Mouse (Mus musculus): ENCODE data around the gene Cox8b.
"Not testable (repeated sequence)": the region's sequence is repeated elsewhere in the genome, so short reads cannot be mapped to it uniquely, and the experiment has no call there.

The Cox8b gene

GRCm38 (mm10) chr7:140912846-140913482 is 12.7 kb upstream of the Cox8b start:
- no peak for DNase-seq

- no peak for DNase-seq
These were observed 12.0 kb upstream of the Cox8b start for GRCm38 (mm10) chr7:140912293-140912692.

GRCm38 (mm10) chr7:140908634-140909107 is 8.4 kb upstream of the Cox8b start:
- DNase-seq = peak; percentile 90

GRCm38 (mm10) chr7:140908181-140908580 is 7.9 kb upstream of the Cox8b start:
- DNase-seq = no peak

GRCm38 (mm10) chr7:140907697-140908096 is 7.5 kb upstream of the Cox8b start:
- no peak for DNase-seq

- DNase-seq = no peak
These were observed 6.9 kb upstream of the Cox8b start for GRCm38 (mm10) chr7:140907131-140907530.

- DNase-seq = no peak
These were observed 5.4 kb upstream of the Cox8b start for GRCm38 (mm10) chr7:140905642-140906081.

- DNase-seq = peak; percentile 77
These were observed 3.0 kb upstream of the Cox8b start for GRCm38 (mm10) chr7:140903212-140903611.

- no peak for DNase-seq
These were observed 2.0 kb upstream of the Cox8b start for GRCm38 (mm10) chr7:140902036-140902875.

GRCm38 (mm10) chr7:140899121-140899520 is 1.1 kb downstream of the Cox8b start:
- no peak for DNase-seq

- no peak for DNase-seq
These were observed 2.4 kb downstream of the Cox8b start for GRCm38 (mm10) chr7:140897863-140898262.

- no peak for DNase-seq
These were observed 5.6 kb downstream of the Cox8b start for GRCm38 (mm10) chr7:140894611-140895010.

GRCm38 (mm10) chr7:140894031-140894430 is 6.2 kb downstream of the Cox8b start:
- no peak for DNase-seq

GRCm38 (mm10) chr7:140890636-140891035 is 9.6 kb downstream of the Cox8b start:
- not testable (repeated sequence) for DNase-seq

GRCm38 (mm10) chr7:140882469-140882803 is 17.8 kb downstream of the Cox8b start:
- no peak for DNase-seq

GRCm38 (mm10) chr7:140881696-140882468 is 18.4 kb downstream of the Cox8b start, which contains the start of the genes Psmd13 and Sirt3:
TSS of gene Psmd13 (plus strand) at chr7:140881968.
TSS of gene Sirt3 (minus strand) at chr7:140882309.
- DNase-seq = peak; percentile 98

GRCm38 (mm10) chr7:140880865-140881515 is 19.3 kb downstream of the Cox8b start:
- DNase-seq = peak; percentile 5

- no peak for DNase-seq
These were observed 19.8 kb downstream of the Cox8b start for GRCm38 (mm10) chr7:140880419-140880818.

- DNase-seq = no peak
These were observed 20.9 kb downstream of the Cox8b start for GRCm38 (mm10) chr7:140879355-140879754.

GRCm38 (mm10) chr7:140877364-140877763 is 22.9 kb downstream of the Cox8b start:
- DNase-seq = no peak

- no peak for DNase-seq
These were observed 26.0 kb downstream of the Cox8b start for GRCm38 (mm10) chr7:140874224-140874623.

GRCm38 (mm10) chr7:140864761-140865160 is 35.5 kb downstream of the Cox8b start:
- DNase-seq = no peak

GRCm38 (mm10) chr7:140860728-140861127 is 39.5 kb downstream of the Cox8b start:
- DNase-seq = no peak
